Mouse (Mus musculus): Measurements from ENCODE around the gene Mamdc2. TPM values are rescaled to one million over a fixed set of nuclear protein-coding genes. Genes with fewer than 3 reads are reported as not detected.

Mamdc2 gene
- polyA plus RNA-seq, 1 experiment, result 3.4 TPM

DNA sequence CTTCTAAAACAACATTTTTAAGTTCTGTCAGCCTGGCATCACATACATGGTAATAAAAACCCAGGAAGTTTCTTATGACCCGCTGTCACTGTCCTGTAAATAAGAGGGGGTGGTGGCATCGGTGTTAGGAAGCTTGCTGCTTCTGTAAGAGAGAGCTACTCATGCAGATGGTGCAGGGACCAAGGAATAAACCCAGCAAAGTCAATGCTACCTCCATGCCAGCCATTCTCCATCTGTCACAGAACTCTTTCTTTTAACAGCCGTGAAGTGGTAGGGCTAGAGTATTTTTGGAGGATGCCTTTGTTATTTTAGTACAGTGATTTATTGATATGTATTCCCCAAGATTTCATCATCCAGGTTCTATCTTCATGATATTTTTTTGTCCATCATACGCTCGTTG is 131.4 kb downstream of the Mamdc2 start:
- H3K4me3 ChIP-seq (ENCODE audit: insufficient read depth, low read length), result no peak overlapping the region
- TF ChIP-seq CTCF (IDR thresholded peaks at IDR 0.05; ENCODE audit: low read depth, low read length) (no peak), POLR2A (IDR thresholded peaks at IDR 0.05; ENCODE audit: borderline replicate concordance, low read depth, low read length) (no peak)
- no peaks in the 10 kb centered on the region for H3K4me1 ChIP-seq (ENCODE audit: control insufficient read depth, insufficient read depth, low read length)
- no peak overlapping the region for H3K27ac ChIP-seq (ENCODE audit: insufficient read depth, low read depth, low read length)

DNA sequence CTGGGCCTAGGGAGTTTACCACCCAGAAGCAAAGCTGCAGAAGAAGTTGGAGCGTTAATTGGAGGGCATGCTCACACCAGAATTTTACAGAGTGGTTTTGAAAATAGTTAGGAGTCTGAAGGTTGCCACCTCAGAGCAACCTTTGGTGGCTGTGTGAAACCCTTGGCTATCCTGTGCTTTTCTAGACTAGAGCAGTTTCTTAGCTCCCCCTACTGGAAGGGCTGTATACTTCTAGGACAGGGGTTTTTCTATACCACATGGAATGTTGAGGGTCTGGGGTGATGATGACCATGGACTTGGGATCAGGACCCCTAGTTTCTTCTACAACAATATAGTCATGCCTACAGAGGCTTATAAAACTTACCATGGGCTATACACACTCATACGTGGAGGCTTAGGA is 138.3 kb downstream of the Mamdc2 start:
- no peak overlapping the region for H3K27ac ChIP-seq (ENCODE audit: insufficient read depth, low read depth, low read length)
- TF ChIP-seq POLR2A (IDR thresholded peaks at IDR 0.05; ENCODE audit: borderline replicate concordance, low read depth, low read length), result no peak
- no peak for TF ChIP-seq CTCF (IDR thresholded peaks at IDR 0.05; ENCODE audit: low read depth, low read length)
- H3K4me1 ChIP-seq (ENCODE audit: control insufficient read depth, insufficient read depth, low read length), result no peaks in the 10 kb centered on the region
- H3K4me3 ChIP-seq (ENCODE audit: insufficient read depth, low read length), result no peak overlapping the region

- no peak for TF ChIP-seq POLR2A (IDR thresholded peaks at IDR 0.05; ENCODE audit: borderline replicate concordance, low read depth, low read length)
- no peak for TF ChIP-seq CTCF (IDR thresholded peaks at IDR 0.05; ENCODE audit: low read depth, low read length)
- Histone ChIP-seq H3K4me3 (ENCODE audit: insufficient read depth, low read length) (no peak overlapping the region), H3K27ac (ENCODE audit: insufficient read depth, low read depth, low read length) (no peak overlapping the region), H3K4me1 (ENCODE audit: control insufficient read depth, insufficient read depth, low read length) (no peaks in the 10 kb centered on the region)
Observed at GRCm38 (mm10) chr19:23306671-23307070, 141.6 kb downstream of the Mamdc2 start.

DNA sequence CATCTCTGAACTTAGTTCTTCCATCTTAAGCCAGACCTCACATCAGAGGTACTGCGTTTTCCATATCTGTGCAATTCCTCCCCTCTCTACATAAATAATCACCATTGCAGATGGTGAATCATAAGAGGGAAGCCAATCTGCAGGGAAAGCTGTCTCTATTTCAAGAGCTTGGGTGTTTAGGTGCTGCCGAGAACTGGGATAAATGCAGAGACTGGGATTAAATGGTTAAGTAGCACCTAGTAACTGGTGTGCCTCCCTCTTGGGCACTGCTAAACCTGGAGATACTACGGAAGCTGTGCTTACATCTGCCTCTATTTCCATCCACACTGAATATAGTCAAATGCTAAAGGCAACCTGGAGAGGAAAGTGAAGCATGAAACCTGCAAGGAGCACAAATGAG is 148.3 kb downstream of the Mamdc2 start:
- no peak for TF ChIP-seq CTCF (IDR thresholded peaks at IDR 0.05; ENCODE audit: low read depth, low read length)
- TF ChIP-seq POLR2A (IDR thresholded peaks at IDR 0.05; ENCODE audit: borderline replicate concordance, low read depth, low read length), result no peak
- Histone ChIP-seq H3K27ac (ENCODE audit: insufficient read depth, low read depth, low read length) (no peak overlapping the region), H3K4me3 (ENCODE audit: insufficient read depth, low read length) (no peak overlapping the region), H3K4me1 (ENCODE audit: control insufficient read depth, insufficient read depth, low read length) (no peaks in the 10 kb centered on the region)

DNA sequence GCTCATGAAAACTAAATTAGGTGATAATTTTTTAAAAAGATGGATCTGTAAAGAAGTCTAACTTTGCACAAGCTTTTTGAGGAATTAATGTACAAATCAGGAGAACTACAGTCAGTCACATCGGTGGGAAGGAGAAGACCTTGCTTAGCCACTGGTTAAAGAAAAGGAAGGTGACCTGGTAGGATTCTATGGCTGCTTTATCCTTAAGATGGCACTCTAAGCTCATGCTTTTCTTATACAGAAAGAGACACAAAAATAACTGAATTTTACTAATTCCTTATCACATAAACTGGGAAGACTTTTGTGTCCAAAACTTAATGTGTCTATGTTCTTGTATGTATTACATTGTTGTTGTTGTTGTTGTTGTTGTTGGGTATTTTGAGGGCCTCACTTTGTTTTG is 149.3 kb downstream of the Mamdc2 start:
- TF ChIP-seq POLR2A (IDR thresholded peaks at IDR 0.05; ENCODE audit: borderline replicate concordance, low read depth, low read length), result no peak
- TF ChIP-seq CTCF (IDR thresholded peaks at IDR 0.05; ENCODE audit: low read depth, low read length), result no peak
- Histone ChIP-seq H3K4me3 (ENCODE audit: insufficient read depth, low read length) (no peak overlapping the region), H3K27ac (ENCODE audit: insufficient read depth, low read depth, low read length) (no peak overlapping the region), H3K4me1 (ENCODE audit: control insufficient read depth, insufficient read depth, low read length) (no peaks in the 10 kb centered on the region)

DNA sequence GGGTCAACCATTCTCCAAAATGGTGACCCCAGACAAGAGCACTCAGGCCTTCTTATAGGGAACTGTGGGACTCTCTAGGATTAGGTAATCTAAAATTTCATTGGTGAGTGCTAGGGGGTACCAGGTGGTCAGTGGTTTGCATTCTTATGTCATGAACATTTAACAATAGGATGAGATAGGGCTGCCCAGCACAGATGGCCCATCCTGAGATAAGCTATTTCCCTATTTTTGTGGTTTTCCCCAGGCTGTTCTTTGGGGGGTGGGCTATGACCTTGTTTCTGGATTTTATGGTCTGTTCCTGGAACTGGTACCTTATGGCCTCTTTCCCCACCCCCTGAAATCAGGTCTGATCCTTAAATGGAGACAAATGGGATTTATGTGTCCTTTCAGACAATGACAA is 151.1 kb downstream of the Mamdc2 start:
- Histone ChIP-seq H3K4me3 (ENCODE audit: insufficient read depth, low read length) (no peak overlapping the region), H3K4me1 (ENCODE audit: control insufficient read depth, insufficient read depth, low read length) (no peaks in the 10 kb centered on the region), H3K27ac (ENCODE audit: insufficient read depth, low read depth, low read length) (no peak overlapping the region)
- TF ChIP-seq POLR2A (IDR thresholded peaks at IDR 0.05; ENCODE audit: borderline replicate concordance, low read depth, low read length) (no peak), CTCF (IDR thresholded peaks at IDR 0.05; ENCODE audit: low read depth, low read length) (no peak)

- no peak overlapping the region for H3K4me3 ChIP-seq (ENCODE audit: insufficient read depth, low read length)
- H3K27ac ChIP-seq (ENCODE audit: insufficient read depth, low read depth, low read length), result no peak overlapping the region
- no peaks in the 10 kb centered on the region for H3K4me1 ChIP-seq (ENCODE audit: control insufficient read depth, insufficient read depth, low read length)
- TF ChIP-seq CTCF (IDR thresholded peaks at IDR 0.05; ENCODE audit: low read depth, low read length) (no peak), POLR2A (IDR thresholded peaks at IDR 0.05; ENCODE audit: borderline replicate concordance, low read depth, low read length) (no peak)
Observed at GRCm38 (mm10) chr19:23289251-23289650, 159.0 kb downstream of the Mamdc2 start.

GRCm38 (mm10) chr19:23281911-23282660 is 166.2 kb downstream of the Mamdc2 start:
- no peak overlapping the region for H3K4me3 ChIP-seq (ENCODE audit: insufficient read depth, low read length)
- H3K4me1 ChIP-seq (ENCODE audit: control insufficient read depth, insufficient read depth, low read length), result no peaks in the 10 kb centered on the region
- TF ChIP-seq CTCF (IDR thresholded peaks at IDR 0.05; ENCODE audit: low read depth, low read length), result no peak
- TF ChIP-seq POLR2A (IDR thresholded peaks at IDR 0.05; ENCODE audit: borderline replicate concordance, low read depth, low read length), result no peak
- H3K27ac ChIP-seq (ENCODE audit: insufficient read depth, low read depth, low read length), result no peak overlapping the region

GRCm38 (mm10) chr19:23274054-23274724 is 174.1 kb downstream of the Mamdc2 start:
- no peak for TF ChIP-seq CTCF (IDR thresholded peaks at IDR 0.05; ENCODE audit: low read depth, low read length)
- TF ChIP-seq POLR2A (IDR thresholded peaks at IDR 0.05; ENCODE audit: borderline replicate concordance, low read depth, low read length), result no peak
- no peak overlapping the region for H3K27ac ChIP-seq (ENCODE audit: insufficient read depth, low read depth, low read length)
- H3K4me1 ChIP-seq (ENCODE audit: control insufficient read depth, insufficient read depth, low read length), result peaks cover 9% of the 10 kb centered on the region
- H3K4me3 ChIP-seq (ENCODE audit: insufficient read depth, low read length), result peak overlapping the region; percentile 93

- peak; percentile 68; the same call in 1 of the 2 replicates for TF ChIP-seq POLR2A (IDR thresholded peaks at IDR 0.05; ENCODE audit: borderline replicate concordance, low read depth, low read length)
- TF ChIP-seq CTCF (IDR thresholded peaks at IDR 0.05; ENCODE audit: low read depth, low read length), result no peak
- H3K4me3 ChIP-seq (ENCODE audit: insufficient read depth, low read length), result peak within 1 kb of the TSS; percentile 93
- H3K27ac ChIP-seq (ENCODE audit: insufficient read depth, low read depth, low read length), result peak within 1 kb of the TSS; percentile 2; the same call in 1 of the 2 replicates
- peaks cover 9% of the 10 kb centered on the region for H3K4me1 ChIP-seq (ENCODE audit: control insufficient read depth, insufficient read depth, low read length)
Observed at GRCm38 (mm10) chr19:23273355-23274053, 174.7 kb downstream of the Mamdc2 start, which contains the start of gene Smc5. TSS of gene Smc5 (minus strand) at chr19:23273897.
